Mouse (Mus musculus): ENCODE measurements around the gene Il2rb.

DNA sequence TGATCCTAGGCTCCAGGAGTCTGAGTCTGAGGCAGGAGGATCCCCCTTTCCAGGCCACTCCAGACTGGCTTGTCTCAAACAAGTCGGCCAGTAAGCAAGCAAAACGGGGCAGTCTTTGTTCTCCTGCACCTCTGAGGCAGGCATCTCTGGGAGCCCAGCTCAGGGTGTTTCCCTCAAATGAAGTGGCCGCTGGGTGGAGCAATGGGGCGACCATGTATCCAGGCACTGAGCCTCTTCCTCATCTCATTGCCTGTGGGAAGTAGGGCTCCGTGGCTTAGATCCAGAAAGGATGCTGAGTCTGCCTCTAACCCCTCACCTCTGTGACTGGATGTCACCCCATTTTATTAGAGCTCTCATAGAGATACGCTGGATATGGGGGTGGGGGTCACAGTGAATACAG, 28.3 kb downstream of the Il2rb start:
- peak; percentile 12; the same call in 1 of the 2 replicates for TF ChIP-seq CTCF (IDR thresholded peaks at IDR 0.05)
- no peak for TF ChIP-seq POLR2A (IDR thresholded peaks at IDR 0.05; ENCODE audit: insufficient read depth, low read depth, low read length)
- TF ChIP-seq EP300 (IDR thresholded peaks at IDR 0.05; ENCODE audit: insufficient read depth, low read depth, low read length) = no peak
